Mouse (Mus musculus) heart, adult 2 months (tissue): ENCODE results near the gene 1700030J22Rik.

Experiments
- CTCF ChIP-seq: fragments of 200-600 bp; IDR thresholded peaks from 2 replicates; pipeline ENCODE4 v1.8.1; 2022; ENCODE audit warnings: antibody characterized with exemption, mild to moderate bottlenecking, moderate library complexity
- EP300 ChIP-seq: fragments of 200-500 bp; IDR thresholded peaks from 2 replicates; pipeline ENCODE4 v1.6.1; 2011; ENCODE audit warnings: low read depth, low read length, control low read depth; ENCODE audit not compliant: insufficient read depth
- POLR2A ChIP-seq: fragments of 200-500 bp; IDR thresholded peaks from 2 replicates; pipeline ENCODE4 v1.6.1; 2011; ENCODE audit warnings: mild to moderate bottlenecking, low read depth, low read length, control low read depth; ENCODE audit not compliant: insufficient read depth

DNA sequence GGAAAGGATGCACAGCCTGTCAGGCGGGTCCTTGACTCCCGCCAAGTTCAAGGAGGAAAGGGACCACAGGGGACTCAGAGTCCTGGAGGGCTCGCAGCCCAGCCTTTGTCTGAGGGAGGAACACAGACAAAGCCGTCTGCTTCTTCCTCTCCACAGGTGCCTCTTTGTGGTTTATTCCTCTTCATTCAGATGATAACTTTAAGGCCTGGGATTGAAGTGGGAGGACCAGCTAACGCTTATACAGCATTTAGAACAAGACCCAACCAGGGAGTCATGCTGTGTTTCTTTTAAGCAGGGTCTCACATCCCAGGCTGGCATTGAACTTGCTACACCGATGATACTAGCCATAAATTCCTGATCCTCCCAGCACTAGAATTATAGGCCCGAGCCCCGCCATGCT is 38.2 kb upstream of the 1700030J22Rik start:
- no peak for TF ChIP-seq CTCF
- TF ChIP-seq POLR2A: no peak
- TF ChIP-seq EP300: no peak
